Mouse (Mus musculus) myocyte (in vitro differentiated cells): Measurements from ENCODE around the gene Gm10638. TPM values are rescaled to one million over a fixed set of nuclear protein-coding genes. Genes with fewer than 3 reads are reported as not detected.

Source experiments
- H3K27me3 ChIP-seq: one replicate; pipeline ENCODE4 v1.6.1; 2011; ENCODE audit not compliant: control insufficient read depth, insufficient read depth, insufficient read length
- H3K36me3 ChIP-seq: one replicate; pipeline ENCODE4 v1.6.1; 2011; ENCODE audit not compliant: control insufficient read depth, insufficient read depth
- H3K4me2 ChIP-seq: one replicate; pipeline ENCODE4 v1.6.1; 2011; ENCODE audit warnings: low read depth, control low read depth
- H3K4me3 ChIP-seq: one replicate; pipeline ENCODE4 v1.5.1; 2011; ENCODE audit warnings: mild to moderate bottlenecking, control low read depth, moderate library complexity
- H3K79me2 ChIP-seq: one replicate; pipeline ENCODE4 v1.6.1; 2011; ENCODE audit not compliant: control insufficient read depth, insufficient read depth
- H3ac ChIP-seq: one replicate; pipeline ENCODE4 v1.6.1; 2011; ENCODE audit not compliant: control insufficient read depth, insufficient read length
- CEBPB ChIP-seq: IDR thresholded peaks from 2 replicates; pipeline ENCODE4 v1.6.1; 2011; ENCODE audit warnings: mild to moderate bottlenecking, moderate library complexity; ENCODE audit not compliant: poor library complexity, insufficient read depth, severe bottlenecking
- E2F4 ChIP-seq: IDR thresholded peaks from one replicate; pipeline ENCODE4 v1.6.1; 2011; ENCODE audit warnings: mild to moderate bottlenecking, control low read depth, moderate library complexity; ENCODE audit not compliant: insufficient read depth
- MAX ChIP-seq: IDR thresholded peaks from one replicate; pipeline ENCODE4 v1.6.1; 2011; ENCODE audit warnings: low read depth, mild to moderate bottlenecking, control low read depth
- MYOD1 ChIP-seq, 3 experiments: IDR thresholded peaks; one replicate each; pipeline ENCODE4 v1.6.1; 2011; ENCODE audit warnings: control low read depth in 2 of 3, low read depth in 2 of 3, mild to moderate bottlenecking in 2 of 3, moderate library complexity in 1 of 3; ENCODE audit not compliant: insufficient read length in 2 of 3, control insufficient read depth in 1 of 3
- MYOG ChIP-seq, 3 experiments: IDR thresholded peaks; one replicate each; pipeline ENCODE4 v1.6.1; 2011; ENCODE audit warnings: control low read depth in 2 of 3, low read depth in 2 of 3, mild to moderate bottlenecking in 2 of 3; ENCODE audit not compliant: insufficient read length in 2 of 3, control insufficient read depth in 1 of 3, insufficient read depth in 1 of 3
- POLR2A ChIP-seq: IDR thresholded peaks from one replicate; pipeline ENCODE4 v1.6.1; 2011; ENCODE audit warnings: low read depth, mild to moderate bottlenecking, control low read depth, moderate library complexity; ENCODE audit not compliant: insufficient read length
- POLR2AphosphoS2 ChIP-seq: IDR thresholded peaks from one replicate; pipeline ENCODE4 v1.6.1; 2011; ENCODE audit warnings: low read depth, control low read depth; ENCODE audit not compliant: insufficient read length
- REST ChIP-seq: IDR thresholded peaks from one replicate; pipeline ENCODE4 v1.6.1; 2011; ENCODE audit warnings: mild to moderate bottlenecking, control low read depth, moderate library complexity; ENCODE audit not compliant: insufficient read depth, insufficient read length
- SRF ChIP-seq: IDR thresholded peaks from one replicate; pipeline ENCODE4 v1.6.1; 2011; ENCODE audit warnings: low read depth; ENCODE audit not compliant: control insufficient read depth, insufficient read length
- TCF12 ChIP-seq: IDR thresholded peaks from one replicate; pipeline ENCODE4 v1.6.1; 2011; ENCODE audit warnings: mild to moderate bottlenecking, control low read depth; ENCODE audit not compliant: poor library complexity, insufficient read depth, severe bottlenecking
- TCF3 ChIP-seq: IDR thresholded peaks from one replicate; pipeline ENCODE4 v1.6.1; 2011; ENCODE audit warnings: low read depth, control low read depth; ENCODE audit not compliant: insufficient read length
- USF1 ChIP-seq: IDR thresholded peaks from one replicate; pipeline ENCODE4 v1.6.1; 2011; ENCODE audit warnings: low read depth, mild to moderate bottlenecking, control low read depth, moderate library complexity
- polyA plus RNA-seq: library from polyadenylated mRNA; unstranded; fragments of >200 nt; fragmentation: generic; extraction: Trizol; gene quantifications from one replicate; pipeline ENCODE4 v1.2.1, GENCODE M21; 2012; ENCODE audit warnings: missing spikeins

The Gm10638 gene
- polyA plus RNA-seq, 1 experiment = 1.2 TPM

- Histone ChIP-seq H3ac (no peak overlapping the region), H3K79me2 (peaks cover 10% of the 10 kb centered on the region), H3K36me3 (peaks cover 20% of the 10 kb centered on the region), H3K27me3 (no peaks in the 10 kb centered on the region), H3K4me2 (no peak overlapping the region), H3K4me3 (no peak overlapping the region)
- TF ChIP-seq REST = no peak
- no peak for TF ChIP-seq MAX
- TF ChIP-seq TCF3 = no peak
- TF ChIP-seq CEBPB = no peak
- TF ChIP-seq MYOG (IDR thresholded peaks at IDR 0.05; ENCODE audit: control insufficient read depth in 1 of 3, insufficient read depth in 1 of 3, insufficient read length in 2 of 3, low read depth in 2 of 3) = no peak
- no peak for TF ChIP-seq TCF12
- TF ChIP-seq MYOD1 (IDR thresholded peaks at IDR 0.05; ENCODE audit: control insufficient read depth in 1 of 3, insufficient read length in 2 of 3, low read depth in 2 of 3) = no peak
- TF ChIP-seq POLR2AphosphoS2 = no peak
- no peak for TF ChIP-seq SRF
- no peak for TF ChIP-seq USF1
- no peak for TF ChIP-seq POLR2A
- no peak for TF ChIP-seq E2F4
Measured at GRCm38 (mm10) chr8:86719368-86719767, 26.1 kb upstream of the Gm10638 start.

DNA sequence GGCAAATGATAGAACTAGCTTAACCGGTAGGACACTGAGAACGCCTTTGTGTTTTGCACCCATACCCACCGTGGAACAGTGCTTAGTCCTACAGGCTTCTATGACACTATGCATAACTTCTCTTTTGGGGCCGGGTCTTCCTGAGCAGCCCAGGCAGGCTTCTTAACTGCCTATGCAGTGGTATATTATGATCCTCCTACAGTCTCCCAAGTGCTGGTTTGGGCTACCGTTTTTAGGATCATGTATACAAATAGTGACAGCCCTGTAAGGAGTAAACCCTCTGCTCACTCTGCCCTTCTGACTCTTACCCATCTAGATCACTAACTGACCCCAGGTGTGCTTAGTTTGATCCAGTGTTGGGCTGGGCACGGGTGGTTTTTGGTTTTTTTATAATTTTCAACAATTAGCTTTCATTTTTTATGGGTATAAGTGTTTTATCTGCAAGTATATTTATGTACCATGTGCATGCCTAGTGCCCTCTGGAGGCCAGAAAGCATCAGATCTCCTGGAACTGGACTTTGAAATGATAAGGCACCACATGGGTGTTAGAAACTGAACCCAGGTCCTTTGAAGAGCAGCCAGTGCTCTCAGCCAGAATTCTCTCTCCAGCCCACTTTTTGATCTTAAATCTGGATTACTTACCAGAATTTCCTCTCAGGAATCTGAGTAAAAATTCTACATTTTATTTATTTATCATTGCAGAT is 24.6 kb upstream of the Gm10638 start:
- Histone ChIP-seq H3ac (no peak overlapping the region), H3K36me3 (peaks cover 16% of the 10 kb centered on the region), H3K4me3 (no peak overlapping the region), H3K4me2 (no peak overlapping the region), H3K27me3 (no peaks in the 10 kb centered on the region), H3K79me2 (peaks cover 11% of the 10 kb centered on the region)
- TF ChIP-seq POLR2A = no peak
- TF ChIP-seq MYOG (IDR thresholded peaks at IDR 0.05; ENCODE audit: control insufficient read depth in 1 of 3, insufficient read depth in 1 of 3, insufficient read length in 2 of 3, low read depth in 2 of 3) = no peak
- TF ChIP-seq REST = no peak
- no peak for TF ChIP-seq MYOD1 (IDR thresholded peaks at IDR 0.05; ENCODE audit: control insufficient read depth in 1 of 3, insufficient read length in 2 of 3, low read depth in 2 of 3)
- TF ChIP-seq E2F4 = no peak

GRCm38 (mm10) chr8:86721490-86721889 is 24.0 kb upstream of the Gm10638 start:
- TF ChIP-seq E2F4 = no peak
- TF ChIP-seq TCF3 = no peak
- TF ChIP-seq USF1 = no peak
- no peak for TF ChIP-seq POLR2A
- no peak for TF ChIP-seq MAX
- no peak for TF ChIP-seq MYOG (IDR thresholded peaks at IDR 0.05; ENCODE audit: control insufficient read depth in 1 of 3, insufficient read depth in 1 of 3, insufficient read length in 2 of 3, low read depth in 2 of 3)
- TF ChIP-seq MYOD1 (IDR thresholded peaks at IDR 0.05; ENCODE audit: control insufficient read depth in 1 of 3, insufficient read length in 2 of 3, low read depth in 2 of 3) = no peak
- no peak for TF ChIP-seq CEBPB
- no peak for TF ChIP-seq TCF12
- no peak for TF ChIP-seq SRF
- TF ChIP-seq POLR2AphosphoS2 = no peak
- TF ChIP-seq REST = no peak
- Histone ChIP-seq H3K36me3 (peaks cover 16% of the 10 kb centered on the region), H3K27me3 (no peaks in the 10 kb centered on the region), H3K79me2 (peaks cover 17% of the 10 kb centered on the region), H3K4me2 (no peak overlapping the region), H3K4me3 (no peak overlapping the region), H3ac (no peak overlapping the region)

GRCm38 (mm10) chr8:86726959-86727358 is 18.5 kb upstream of the Gm10638 start:
- H3K4me2 ChIP-seq = no peak overlapping the region
- H3K27me3 ChIP-seq = no peaks in the 10 kb centered on the region
- H3ac ChIP-seq = no peak overlapping the region
- H3K79me2 ChIP-seq = peaks cover 59% of the 10 kb centered on the region
- peaks cover 6% of the 10 kb centered on the region for H3K36me3 ChIP-seq
- H3K4me3 ChIP-seq = no peak overlapping the region
- TF ChIP-seq E2F4 (no peak), CEBPB (no peak), POLR2AphosphoS2 (no peak), TCF12 (no peak), TCF3 (no peak), USF1 (no peak), MAX (no peak), MYOG (IDR thresholded peaks at IDR 0.05; ENCODE audit: control insufficient read depth in 1 of 3, insufficient read depth in 1 of 3, insufficient read length in 2 of 3, low read depth in 2 of 3) (no peak), REST (no peak), SRF (no peak), MYOD1 (IDR thresholded peaks at IDR 0.05; ENCODE audit: control insufficient read depth in 1 of 3, insufficient read length in 2 of 3, low read depth in 2 of 3) (no peak), POLR2A (no peak)
